Mouse (Mus musculus) ES-E14 (cell line): ENCODE measurements around the gene Arhgap25.
"Not testable (repeated sequence)": the region's sequence is repeated elsewhere in the genome, so short reads cannot be mapped to it uniquely, and the experiment has no call there.

ENCODE experiments used
- CHD2 ChIP-seq: IDR thresholded peaks from 2 replicates; pipeline ENCODE4 v1.6.1; 2014; ENCODE audit warnings: mild to moderate bottlenecking, low read depth, low read length, inconsistent platforms
- HCFC1 ChIP-seq: IDR thresholded peaks from 2 replicates; pipeline ENCODE4 v1.6.1; 2012; ENCODE audit warnings: low read length, inconsistent platforms, borderline replicate concordance; ENCODE audit not compliant: insufficient read depth
- ZC3H11A ChIP-seq: IDR thresholded peaks from 2 replicates; pipeline ENCODE4 v1.6.1; 2012; ENCODE audit warnings: low read depth, mild to moderate bottlenecking, inconsistent platforms, low read length, borderline replicate concordance

GRCm38 (mm10) chr6:87521705-87522104 is 11.4 kb downstream of the Arhgap25 start:
- TF ChIP-seq CHD2, ZC3H11A, HCFC1: not testable (repeated sequence)
